Mouse (Mus musculus): Measurements from ENCODE around the gene Six1. TPM values are rescaled to one million over a fixed set of nuclear protein-coding genes. Genes with fewer than 3 reads are reported as not detected.
A peak's percentile ranks its signal among the peaks of the same experiment; 100 is the strongest.

The Six1 gene
- polyA plus RNA-seq, 1 experiment from 2014 or later, result 11.0 TPM

- Histone ChIP-seq H3K4me2 (ENCODE audit: low read depth, low read length, severe bottlenecking) (peak overlapping the region; percentile 49), H3K27me3 (ENCODE audit: control insufficient read depth, insufficient read depth, low read length) (peaks cover 84% of the 10 kb centered on the region), H3K9ac (ENCODE audit: low read length) (0 out of 2 replicates have a peak overlapping the region, but pooled peaks have one; percentile 4), H3K9me3 (ENCODE audit: control insufficient read depth, low read length) (no peaks in the 10 kb centered on the region), H3K4me3 (ENCODE audit: low read depth, low read length) (peak overlapping the region; percentile 34), H3K27ac (ENCODE audit: low read depth, low read length) (0 out of 2 replicates have a peak overlapping the region, but pooled peaks have one; percentile 26), H3K36me3 (ENCODE audit: control insufficient read depth, insufficient read depth, low read length) (no peaks in the 10 kb centered on the region), H3K4me1 (replicated peaks; ENCODE audit: control insufficient read depth, insufficient read depth, low read length) (peaks cover 7% of the 10 kb centered on the region; the same call in 1 of the 2 replicates)
- 1% methylated on average over 85 of the region's 85 CpGs for WGBS
- no peak for ATAC-seq (replicated peaks; ENCODE audit: low FRiP score)
- DNase-seq (ENCODE audit: low spot score), result no peak
Measured at GRCm38 (mm10) chr12:73045724-73046606, 7.7 kb downstream of the Six1 start.

DNA sequence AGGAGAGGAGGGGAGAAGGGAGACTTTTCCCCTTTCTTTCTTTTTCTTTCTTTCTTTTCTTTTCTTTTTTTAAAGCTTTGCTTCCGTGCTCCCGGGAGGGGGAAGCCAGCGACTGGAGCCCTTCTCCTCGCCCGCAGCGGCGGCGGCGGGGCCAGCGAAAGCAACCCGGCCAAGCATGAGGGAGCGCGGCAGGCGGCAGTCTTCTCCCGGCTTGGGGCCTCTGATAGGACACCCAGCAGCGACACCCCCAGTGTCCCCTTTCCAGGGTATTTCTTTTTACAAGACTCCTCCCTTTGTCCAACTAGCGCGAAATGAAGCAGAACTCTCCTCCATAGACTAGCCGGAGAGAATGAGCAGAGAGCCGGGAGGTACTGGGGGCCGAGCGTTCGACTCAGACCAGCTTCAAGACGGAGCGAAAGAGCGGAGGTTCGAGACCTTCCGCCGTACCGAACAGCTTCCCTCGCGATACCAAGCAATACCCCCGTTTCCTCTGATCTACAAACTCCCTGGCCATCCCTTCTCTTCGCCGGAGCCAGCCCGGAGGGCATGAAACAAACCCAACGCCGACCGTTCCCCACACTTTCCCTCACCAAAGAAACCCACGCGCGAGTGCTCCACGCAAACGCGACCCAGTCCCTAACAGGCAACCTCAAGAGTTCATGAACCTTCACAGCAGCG lies 8.5 kb downstream of the Six1 start:
- Histone ChIP-seq H3K4me2 (ENCODE audit: low read depth, low read length, severe bottlenecking) (peak overlapping the region; percentile 46), H3K9ac (ENCODE audit: low read length) (peak overlapping the region; percentile 39), H3K36me3 (ENCODE audit: control insufficient read depth, insufficient read depth, low read length) (no peaks in the 10 kb centered on the region), H3K9me3 (ENCODE audit: control insufficient read depth, low read length) (no peaks in the 10 kb centered on the region), H3K4me1 (replicated peaks; ENCODE audit: control insufficient read depth, insufficient read depth, low read length) (peaks cover 7% of the 10 kb centered on the region; the same call in 1 of the 2 replicates), H3K27ac (ENCODE audit: low read depth, low read length) (no peak overlapping the region), H3K27me3 (ENCODE audit: control insufficient read depth, insufficient read depth, low read length) (peaks cover 85% of the 10 kb centered on the region), H3K4me3 (ENCODE audit: low read depth, low read length) (peak overlapping the region; percentile 34)
- WGBS, result under 1% methylated on average over 46 of the region's 46 CpGs
- DNase-seq (ENCODE audit: low spot score) (peak; percentile 67), ATAC-seq (replicated peaks; ENCODE audit: low FRiP score) (no peak)

DNA sequence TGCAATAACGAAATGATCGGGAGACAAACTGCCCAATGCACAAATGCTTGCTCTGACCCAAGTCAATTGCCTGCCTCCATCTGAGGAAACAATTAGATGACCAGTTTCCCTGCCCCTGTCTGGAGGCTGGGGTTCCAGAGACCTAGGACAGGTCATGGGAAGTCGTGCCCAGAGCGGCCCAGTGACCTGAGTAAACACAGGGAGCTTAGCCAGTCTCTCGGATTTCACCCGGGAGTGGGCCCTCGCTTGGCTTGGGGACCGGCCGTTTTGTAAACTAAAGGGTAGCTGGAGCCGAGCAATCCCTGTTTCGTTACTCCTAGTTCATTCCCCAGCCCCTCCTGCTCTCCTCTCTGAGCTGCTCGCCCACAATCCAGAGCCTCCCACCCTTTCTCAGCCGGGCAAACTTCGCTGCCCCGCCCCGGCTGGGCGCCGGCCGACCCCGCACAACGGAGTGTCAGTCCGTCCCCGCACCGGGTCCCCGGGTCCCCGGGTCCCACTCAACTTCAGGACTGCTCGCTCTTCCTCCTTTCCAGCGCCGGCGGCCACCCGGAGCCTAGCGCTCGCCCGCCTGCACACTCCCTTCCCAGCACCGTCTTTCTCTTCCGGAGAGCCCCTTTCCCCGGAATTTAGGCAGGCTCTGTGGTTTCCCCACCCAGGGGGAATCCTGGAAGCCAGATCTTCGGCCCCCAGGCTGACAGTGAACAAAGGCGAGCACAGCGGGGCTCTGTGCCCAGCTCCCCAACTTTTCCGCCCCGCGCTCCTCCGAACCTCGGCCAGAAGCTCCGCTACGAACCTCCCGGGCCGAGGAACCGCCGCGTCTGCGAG lies 9.3 kb downstream of the Six1 start:
- Histone ChIP-seq H3K27ac (ENCODE audit: low read depth, low read length) (no peak overlapping the region), H3K4me3 (ENCODE audit: low read depth, low read length) (peak overlapping the region; percentile 34)

GRCm38 (mm10) chr12:73043396-73044167 lies 10.1 kb downstream of the Six1 start:
- peak overlapping the region; percentile 8; the same call in 1 of the 2 replicates for H3K4me3 ChIP-seq (ENCODE audit: low read depth, low read length)
- under 1% methylated on average over 14 of the region's 14 CpGs for WGBS
- no peaks in the 10 kb centered on the region for H3K9me3 ChIP-seq (ENCODE audit: control insufficient read depth, low read length)
- ATAC-seq (replicated peaks; ENCODE audit: low FRiP score), result no peak
- peaks cover 85% of the 10 kb centered on the region for H3K27me3 ChIP-seq (ENCODE audit: control insufficient read depth, insufficient read depth, low read length)
- DNase-seq (ENCODE audit: low spot score), result peak; percentile 57
- no peak overlapping the region; the same call in 1 of the 2 replicates for H3K4me2 ChIP-seq (ENCODE audit: low read depth, low read length, severe bottlenecking)
- H3K36me3 ChIP-seq (ENCODE audit: control insufficient read depth, insufficient read depth, low read length), result no peaks in the 10 kb centered on the region
- peaks cover 7% of the 10 kb centered on the region; the same call in 1 of the 2 replicates for H3K4me1 ChIP-seq (replicated peaks; ENCODE audit: control insufficient read depth, insufficient read depth, low read length)
- H3K9ac ChIP-seq (ENCODE audit: low read length), result no peak overlapping the region
- no peak overlapping the region for H3K27ac ChIP-seq (ENCODE audit: low read depth, low read length)

More for the DNA sequence above, 9.3 kb downstream of the Six1 start:
- WGBS, result under 1% methylated on average over 47 of the region's 53 CpGs
- peak; percentile 73 for DNase-seq (ENCODE audit: low spot score)
- Histone ChIP-seq H3K36me3 (ENCODE audit: control insufficient read depth, insufficient read depth, low read length) (no peaks in the 10 kb centered on the region), H3K4me2 (ENCODE audit: low read depth, low read length, severe bottlenecking) (peak overlapping the region; percentile 46), H3K4me1 (replicated peaks; ENCODE audit: control insufficient read depth, insufficient read depth, low read length) (peaks cover 7% of the 10 kb centered on the region; the same call in 1 of the 2 replicates), H3K27me3 (ENCODE audit: control insufficient read depth, insufficient read depth, low read length) (peaks cover 85% of the 10 kb centered on the region), H3K9me3 (ENCODE audit: control insufficient read depth, low read length) (no peaks in the 10 kb centered on the region), H3K9ac (ENCODE audit: low read length) (peak overlapping the region; percentile 39)
- peak; percentile 44; the same call in 1 of the 2 replicates for ATAC-seq (replicated peaks; ENCODE audit: low FRiP score)

GRCm38 (mm10) chr12:73042903-73043302 lies 10.8 kb downstream of the Six1 start:
- DNase-seq (ENCODE audit: low spot score), result no peak
- H3K36me3 ChIP-seq (ENCODE audit: control insufficient read depth, insufficient read depth, low read length), result no peaks in the 10 kb centered on the region
- H3K27ac ChIP-seq (ENCODE audit: low read depth, low read length), result no peak overlapping the region
- WGBS, result 2% methylated on average over 2 of the region's 2 CpGs
- H3K27me3 ChIP-seq (ENCODE audit: control insufficient read depth, insufficient read depth, low read length), result peaks cover 85% of the 10 kb centered on the region
- no peaks in the 10 kb centered on the region for H3K9me3 ChIP-seq (ENCODE audit: control insufficient read depth, low read length)
- H3K4me2 ChIP-seq (ENCODE audit: low read depth, low read length, severe bottlenecking), result no peak overlapping the region
- H3K4me3 ChIP-seq (ENCODE audit: low read depth, low read length), result no peak overlapping the region; the same call in 1 of the 2 replicates
- H3K9ac ChIP-seq (ENCODE audit: low read length), result no peak overlapping the region
- H3K4me1 ChIP-seq (replicated peaks; ENCODE audit: control insufficient read depth, insufficient read depth, low read length), result peaks cover 7% of the 10 kb centered on the region; the same call in 1 of the 2 replicates
- ATAC-seq (replicated peaks; ENCODE audit: low FRiP score), result no peak

- peaks cover 85% of the 10 kb centered on the region for H3K27me3 ChIP-seq (ENCODE audit: control insufficient read depth, insufficient read depth, low read length)
- no peak overlapping the region for H3K9ac ChIP-seq (ENCODE audit: low read length)
- H3K4me2 ChIP-seq (ENCODE audit: low read depth, low read length, severe bottlenecking), result no peak overlapping the region
- no peak overlapping the region for H3K27ac ChIP-seq (ENCODE audit: low read depth, low read length)
- H3K36me3 ChIP-seq (ENCODE audit: control insufficient read depth, insufficient read depth, low read length), result no peaks in the 10 kb centered on the region
- DNase-seq (ENCODE audit: low spot score), result no peak
- no peaks in the 10 kb centered on the region for H3K9me3 ChIP-seq (ENCODE audit: control insufficient read depth, low read length)
- no peak overlapping the region for H3K4me3 ChIP-seq (ENCODE audit: low read depth, low read length)
- 3% methylated on average over 5 of the region's 5 CpGs for WGBS
- H3K4me1 ChIP-seq (replicated peaks; ENCODE audit: control insufficient read depth, insufficient read depth, low read length), result peaks cover 7% of the 10 kb centered on the region; the same call in 1 of the 2 replicates
- ATAC-seq (replicated peaks; ENCODE audit: low FRiP score), result no peak
Measured at GRCm38 (mm10) chr12:73042406-73042805, 11.3 kb downstream of the Six1 start.

DNA sequence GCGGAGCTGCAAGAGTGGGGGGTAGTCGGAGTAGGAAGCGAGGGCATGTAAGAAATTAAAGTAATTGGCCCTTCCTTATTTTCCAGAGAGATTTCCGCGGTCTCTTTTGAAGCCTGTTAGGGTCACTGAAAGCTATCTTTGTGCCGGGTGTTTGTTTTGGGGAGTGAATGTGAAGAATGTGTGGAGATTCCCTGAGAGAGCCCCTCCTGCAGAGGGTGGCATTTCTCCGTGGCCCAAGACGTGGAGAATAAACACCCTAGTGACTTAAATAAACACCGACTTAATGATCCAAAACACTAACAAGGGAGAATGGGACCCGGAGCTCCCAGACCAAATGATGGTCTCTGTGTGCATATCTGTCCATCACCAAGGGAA lies 12.4 kb downstream of the Six1 start:
- no peak overlapping the region for H3K9ac ChIP-seq (ENCODE audit: low read length)
- DNase-seq (ENCODE audit: low spot score), result no peak

More for the DNA sequence above, 12.4 kb downstream of the Six1 start:
- Histone ChIP-seq H3K36me3 (ENCODE audit: control insufficient read depth, insufficient read depth, low read length) (no peaks in the 10 kb centered on the region), H3K4me3 (ENCODE audit: low read depth, low read length) (no peak overlapping the region), H3K27ac (ENCODE audit: low read depth, low read length) (no peak overlapping the region), H3K4me1 (replicated peaks; ENCODE audit: control insufficient read depth, insufficient read depth, low read length) (peaks cover 6% of the 10 kb centered on the region; the same call in 1 of the 2 replicates), H3K9me3 (ENCODE audit: control insufficient read depth, low read length) (no peaks in the 10 kb centered on the region), H3K4me2 (ENCODE audit: low read depth, low read length, severe bottlenecking) (no peak overlapping the region), H3K27me3 (ENCODE audit: control insufficient read depth, insufficient read depth, low read length) (peaks cover 80% of the 10 kb centered on the region)
- under 1% methylated on average over 10 of the region's 10 CpGs for WGBS
- ATAC-seq (replicated peaks; ENCODE audit: low FRiP score), result no peak

All from forebrain, embryonic 11.5 days (tissue).